Mouse (Mus musculus): ENCODE measurements around the gene Hnf1b.

Gene Hnf1b

GRCm38 (mm10) chr11:83883074-83883473 is 33.2 kb downstream of the Hnf1b start:
- in situ Hi-C loops (cut with MboI; ENCODE audit: low pct_unique_long_range_greater_than_20kb in 1 of 2, low sequenced_read_pairs in 2 of 2, unreplicated experiment in 1 of 2): no loop called here

GRCm38 (mm10) chr11:83883812-83884211 is 33.9 kb downstream of the Hnf1b start:
- in situ Hi-C loops (cut with MboI; ENCODE audit: low pct_unique_long_range_greater_than_20kb in 1 of 2, low sequenced_read_pairs in 2 of 2, unreplicated experiment in 1 of 2): no loop called here

GRCm38 (mm10) chr11:83885175-83885574 is 35.3 kb downstream of the Hnf1b start:
- in situ Hi-C loops (cut with MboI; ENCODE audit: low pct_unique_long_range_greater_than_20kb in 1 of 2, low sequenced_read_pairs in 2 of 2, unreplicated experiment in 1 of 2): no loop called here

GRCm38 (mm10) chr11:83886746-83887145 is 36.9 kb downstream of the Hnf1b start:
- in situ Hi-C loops (cut with MboI; ENCODE audit: low pct_unique_long_range_greater_than_20kb in 1 of 2, low sequenced_read_pairs in 2 of 2, unreplicated experiment in 1 of 2): no loop called here

- in situ Hi-C loops (cut with MboI; ENCODE audit: low pct_unique_long_range_greater_than_20kb in 1 of 2, low sequenced_read_pairs in 2 of 2, unreplicated experiment in 1 of 2): no loop called here
These were observed 41.5 kb downstream of the Hnf1b start for GRCm38 (mm10) chr11:83891366-83891765.

- in situ Hi-C loops (cut with MboI; ENCODE audit: low pct_unique_long_range_greater_than_20kb in 1 of 2, low sequenced_read_pairs in 2 of 2, unreplicated experiment in 1 of 2): no loop called here
These were observed 43.5 kb downstream of the Hnf1b start for GRCm38 (mm10) chr11:83893325-83893724.

GRCm38 (mm10) chr11:83896430-83897410 is 46.9 kb downstream of the Hnf1b start:
- in situ Hi-C loops (cut with MboI; ENCODE audit: low pct_unique_long_range_greater_than_20kb in 1 of 2, low sequenced_read_pairs in 2 of 2, unreplicated experiment in 1 of 2): no loop called here

- in situ Hi-C loops (cut with MboI; ENCODE audit: low pct_unique_long_range_greater_than_20kb in 1 of 2, low sequenced_read_pairs in 2 of 2, unreplicated experiment in 1 of 2): no loop called here
These were observed 47.7 kb downstream of the Hnf1b start for GRCm38 (mm10) chr11:83897569-83897968.

- in situ Hi-C loops (cut with MboI; ENCODE audit: low pct_unique_long_range_greater_than_20kb in 1 of 2, low sequenced_read_pairs in 2 of 2, unreplicated experiment in 1 of 2): no loop called here
These were observed 52.9 kb downstream of the Hnf1b start for GRCm38 (mm10) chr11:83902812-83903211.

- in situ Hi-C loops (cut with MboI; ENCODE audit: low pct_unique_long_range_greater_than_20kb in 1 of 2, low sequenced_read_pairs in 2 of 2, unreplicated experiment in 1 of 2): no loop called here
These were observed 55.9 kb downstream of the Hnf1b start for GRCm38 (mm10) chr11:83905756-83906155.

- in situ Hi-C loops (cut with MboI; ENCODE audit: low pct_unique_long_range_greater_than_20kb in 1 of 2, low sequenced_read_pairs in 2 of 2, unreplicated experiment in 1 of 2): no loop called here
These were observed 58.5 kb downstream of the Hnf1b start for GRCm38 (mm10) chr11:83908376-83908775.

- in situ Hi-C loops (cut with MboI; ENCODE audit: low pct_unique_long_range_greater_than_20kb in 1 of 2, low sequenced_read_pairs in 2 of 2, unreplicated experiment in 1 of 2): no loop called here
These were observed 64.0 kb downstream of the Hnf1b start for GRCm38 (mm10) chr11:83913824-83914311.

- in situ Hi-C loops (cut with MboI; ENCODE audit: low pct_unique_long_range_greater_than_20kb in 1 of 2, low sequenced_read_pairs in 2 of 2, unreplicated experiment in 1 of 2): no loop called here
These were observed 64.6 kb downstream of the Hnf1b start for GRCm38 (mm10) chr11:83914501-83914900.

- in situ Hi-C loops (cut with MboI; ENCODE audit: low pct_unique_long_range_greater_than_20kb in 1 of 2, low sequenced_read_pairs in 2 of 2, unreplicated experiment in 1 of 2): loop anchor here in 1 of 2 experiments (10.0 kb wide), 1 partner anchor 118 kb away; no protein-coding TSS in a partner anchor
These were observed 72.7 kb downstream of the Hnf1b start for GRCm38 (mm10) chr11:83922600-83922999.

GRCm38 (mm10) chr11:83927097-83927496 is 77.2 kb downstream of the Hnf1b start:
- in situ Hi-C loops (cut with MboI; ENCODE audit: low pct_unique_long_range_greater_than_20kb in 1 of 2, low sequenced_read_pairs in 2 of 2, unreplicated experiment in 1 of 2): loop anchor here (10.0 to 25.0 kb wide), 2 partner anchors 122 to 140 kb away; no protein-coding TSS in a partner anchor

GRCm38 (mm10) chr11:83932506-83933106 is 82.7 kb downstream of the Hnf1b start:
- in situ Hi-C loops (cut with MboI; ENCODE audit: low pct_unique_long_range_greater_than_20kb in 1 of 2, low sequenced_read_pairs in 2 of 2, unreplicated experiment in 1 of 2): loop anchor here in 1 of 2 experiments (25.0 kb wide), 1 partner anchor 145 kb away; no protein-coding TSS in a partner anchor

GRCm38 (mm10) chr11:83933376-83933775 is 83.5 kb downstream of the Hnf1b start:
- in situ Hi-C loops (cut with MboI; ENCODE audit: low pct_unique_long_range_greater_than_20kb in 1 of 2, low sequenced_read_pairs in 2 of 2, unreplicated experiment in 1 of 2): loop anchor here in 1 of 2 experiments (25.0 kb wide), 1 partner anchor 146 kb away; no protein-coding TSS in a partner anchor

- in situ Hi-C loops (cut with MboI; ENCODE audit: low pct_unique_long_range_greater_than_20kb in 1 of 2, low sequenced_read_pairs in 2 of 2, unreplicated experiment in 1 of 2): loop anchor here in 1 of 2 experiments (25.0 kb wide), 1 partner anchor 149 kb away; no protein-coding TSS in a partner anchor
These were observed 86.3 kb downstream of the Hnf1b start for GRCm38 (mm10) chr11:83935986-83936665.
